Mouse (Mus musculus) frontal cortex, postnatal 25 days (tissue): ENCODE measurements around the gene Spint1.

ENCODE experiments used
- DNase-seq, 2 experiments: peaks; one replicate each; pipeline ENCODE4 v3.0.0; 2022; ENCODE audit warnings: low spot score in 2 of 2

Gene Spint1

DNA sequence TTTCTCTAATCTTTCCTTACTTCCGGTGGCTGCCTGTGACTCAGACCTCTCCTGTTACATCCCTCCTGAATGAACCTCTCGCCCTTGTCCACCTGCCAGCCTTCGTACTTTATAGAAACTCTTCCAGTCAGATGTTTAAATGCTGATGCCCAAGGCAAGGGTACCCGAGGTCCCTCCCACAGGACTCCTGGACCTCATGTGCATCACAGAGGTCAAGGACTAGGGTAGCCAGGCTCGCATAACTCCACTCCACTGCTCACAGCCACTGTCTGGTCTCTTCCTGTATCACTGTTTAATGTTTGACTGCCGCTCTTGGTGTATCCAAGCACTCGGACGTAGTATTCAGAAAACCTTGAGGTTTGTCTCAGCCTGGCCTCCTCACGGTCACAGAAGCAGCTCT, 5.4 kb downstream of the Spint1 start:
- DNase-seq: no peak

DNA sequence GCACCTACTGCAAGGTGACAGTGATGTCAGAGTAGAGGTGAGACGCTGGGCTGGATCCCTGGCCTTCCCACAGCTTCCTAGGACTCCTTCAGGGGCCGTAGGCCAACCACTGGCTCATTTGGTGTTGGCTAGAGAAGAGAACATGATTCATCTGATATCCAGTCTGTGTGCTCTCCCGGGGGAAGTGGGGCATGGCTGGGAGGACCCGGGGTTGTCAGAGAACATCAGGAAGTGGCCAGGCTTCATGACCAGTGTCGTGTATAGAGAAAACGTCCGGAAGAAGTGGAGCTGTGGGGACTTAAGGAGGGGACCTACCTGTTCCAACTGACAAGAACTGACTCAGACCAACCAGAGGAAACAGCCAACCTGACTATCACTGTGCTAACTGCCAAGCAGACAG, 8.1 kb downstream of the Spint1 start:
- no peak for DNase-seq

DNA sequence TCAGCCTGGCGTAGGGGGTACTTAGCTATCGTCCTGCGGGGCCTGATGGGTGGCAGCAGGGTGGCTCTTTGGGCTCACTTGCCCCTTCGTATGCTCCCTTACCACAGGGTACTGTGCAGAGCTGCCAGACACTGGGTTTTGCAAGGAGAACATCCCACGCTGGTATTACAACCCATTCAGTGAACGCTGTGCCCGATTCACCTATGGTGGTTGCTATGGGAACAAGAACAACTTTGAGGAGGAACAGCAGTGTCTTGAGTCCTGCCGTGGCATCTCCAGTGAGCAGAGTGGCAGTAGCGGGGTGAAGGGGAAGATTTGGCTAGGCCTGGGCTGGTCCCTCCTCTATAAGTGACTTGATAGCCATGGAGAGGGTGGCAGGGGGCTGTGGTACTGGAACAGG, 10.7 kb downstream of the Spint1 start:
- no peak for DNase-seq

DNA sequence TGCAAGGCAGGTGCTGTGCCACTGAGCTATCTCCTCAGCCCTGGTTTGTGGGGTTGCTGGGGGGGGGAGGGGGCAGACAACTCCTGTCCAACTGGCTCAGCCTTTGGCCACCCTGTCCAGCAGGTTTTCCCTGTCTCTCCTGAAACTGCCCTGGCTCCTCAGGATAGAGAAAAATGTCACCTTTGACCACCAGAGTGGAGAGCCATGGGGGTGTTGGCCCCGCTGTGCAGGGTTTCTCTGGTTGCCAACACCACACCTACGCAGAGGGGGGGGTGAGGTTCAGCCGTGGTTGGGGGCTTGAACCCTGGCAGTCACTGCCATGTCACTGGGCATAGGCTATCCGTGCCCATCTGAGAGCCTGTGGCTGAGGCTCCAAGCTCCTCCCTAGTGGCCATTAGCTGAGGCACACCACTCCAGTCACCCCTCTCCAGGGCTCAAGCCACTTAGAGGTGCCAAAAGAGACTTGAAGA, 12.5 kb downstream of the Spint1 start:
- DNase-seq: no peak

DNA sequence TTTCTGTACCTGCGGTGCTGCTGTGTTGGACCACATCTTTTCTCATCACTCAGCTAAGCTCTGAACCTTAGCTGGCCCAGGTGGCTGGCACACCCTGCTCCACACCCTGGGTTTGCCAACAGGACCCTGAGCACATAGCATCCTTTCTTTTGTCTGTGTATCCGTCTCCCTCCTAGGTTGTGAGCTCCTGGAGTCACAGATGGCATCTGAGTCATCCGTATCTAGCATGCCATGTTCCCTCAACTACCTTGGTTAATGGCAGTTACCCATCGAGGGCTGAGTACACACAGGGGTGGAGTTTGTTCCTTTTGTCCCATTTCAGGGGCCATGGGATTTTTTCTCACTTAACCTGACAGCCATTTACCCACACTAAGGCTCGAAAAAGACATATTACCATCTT, 13.2 kb downstream of the Spint1 start:
- DNase-seq: no peak

DNA sequence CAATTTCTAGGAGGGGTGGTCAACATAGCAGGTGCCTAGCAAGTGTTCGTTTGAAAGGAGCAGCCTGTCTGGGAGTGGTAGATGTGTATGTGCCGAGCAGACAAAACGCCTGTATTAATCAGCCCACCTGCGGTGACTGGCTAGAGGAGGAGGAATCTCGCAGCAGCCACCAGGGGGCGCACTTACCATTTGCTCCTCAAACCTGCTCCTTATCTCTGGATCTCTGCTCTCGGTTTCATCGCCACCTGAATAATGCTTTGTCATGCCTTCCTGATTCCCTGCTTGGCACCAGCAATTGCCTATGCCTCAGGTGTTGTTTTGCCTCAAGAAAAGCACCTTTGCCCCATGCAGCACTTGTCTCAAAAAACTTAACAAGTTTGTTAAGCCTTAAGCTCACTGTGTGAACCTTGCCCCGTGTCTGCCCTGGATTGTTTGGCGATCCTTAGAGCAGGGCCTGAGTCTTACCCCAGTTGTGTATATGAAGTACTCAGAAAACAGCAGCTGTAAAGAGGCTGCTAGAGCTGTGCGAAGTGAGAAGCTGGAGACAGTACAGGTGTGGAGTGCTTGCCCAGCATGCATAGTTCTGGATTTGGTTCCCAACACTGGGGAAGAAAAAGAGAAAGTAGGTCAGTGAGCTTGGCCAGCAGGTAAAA, 13.8 kb downstream of the Spint1 start:
- DNase-seq: peak; percentile 63 to 73

DNA sequence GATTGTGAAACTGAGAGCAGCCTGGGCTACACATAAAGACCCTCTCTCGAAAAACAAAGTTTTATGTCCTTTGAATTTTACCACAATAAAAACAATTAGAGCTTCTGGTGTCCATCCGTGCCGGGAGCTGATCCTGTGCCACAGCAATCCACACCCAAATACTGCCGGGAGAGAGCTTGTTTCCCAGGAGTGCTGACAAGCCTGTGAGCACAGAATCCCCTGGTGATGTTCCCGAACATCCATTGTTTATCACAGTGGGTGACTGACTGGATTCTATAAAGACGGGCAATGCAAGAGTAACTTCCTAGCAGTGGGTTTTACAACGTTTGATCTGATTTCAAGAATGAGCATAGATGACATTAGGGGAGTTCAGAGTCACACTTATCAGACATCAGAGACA, 17.8 kb downstream of the Spint1 start:
- no peak for DNase-seq

DNA sequence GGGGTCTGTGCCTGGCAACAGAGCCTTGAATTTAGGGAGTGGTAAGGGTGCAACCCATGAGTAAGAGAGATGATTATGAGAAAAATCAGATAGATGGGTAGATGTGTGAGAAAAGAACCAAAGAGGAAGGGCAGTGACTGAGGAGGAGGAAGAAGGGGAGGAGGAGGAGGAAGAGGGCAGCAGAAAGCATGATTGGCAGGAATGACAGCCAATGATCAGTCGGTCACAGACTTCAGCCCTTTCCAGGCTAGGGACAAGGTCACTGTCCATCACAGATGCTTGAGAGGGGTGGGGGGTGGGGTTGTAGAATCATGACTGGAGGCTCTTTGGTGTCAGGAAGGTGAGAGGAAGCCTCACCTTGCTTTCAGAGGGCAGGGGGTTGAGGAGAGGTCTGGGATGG, 23.4 kb downstream of the Spint1 start:
- no peak for DNase-seq

DNA sequence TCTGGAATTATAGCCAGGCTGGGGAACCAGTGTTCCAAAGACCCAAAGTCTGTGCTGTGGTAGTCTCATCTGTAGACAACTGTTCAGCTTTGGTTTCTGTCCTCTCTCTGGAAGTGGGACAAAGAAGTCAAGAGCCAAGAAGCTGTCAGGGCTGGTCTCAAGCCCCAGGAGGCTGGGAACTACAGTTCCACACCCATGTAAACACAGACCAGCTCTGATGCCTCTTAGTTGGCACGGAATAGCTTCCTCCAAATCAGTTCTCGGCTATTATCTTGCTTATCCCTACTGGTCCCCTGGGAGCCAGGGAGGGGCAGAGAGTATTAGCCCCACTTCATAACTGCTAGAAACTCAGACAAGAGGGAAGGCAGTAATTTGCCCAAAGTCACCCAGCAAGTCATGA, 24.2 kb downstream of the Spint1 start:
- no peak for DNase-seq

DNA sequence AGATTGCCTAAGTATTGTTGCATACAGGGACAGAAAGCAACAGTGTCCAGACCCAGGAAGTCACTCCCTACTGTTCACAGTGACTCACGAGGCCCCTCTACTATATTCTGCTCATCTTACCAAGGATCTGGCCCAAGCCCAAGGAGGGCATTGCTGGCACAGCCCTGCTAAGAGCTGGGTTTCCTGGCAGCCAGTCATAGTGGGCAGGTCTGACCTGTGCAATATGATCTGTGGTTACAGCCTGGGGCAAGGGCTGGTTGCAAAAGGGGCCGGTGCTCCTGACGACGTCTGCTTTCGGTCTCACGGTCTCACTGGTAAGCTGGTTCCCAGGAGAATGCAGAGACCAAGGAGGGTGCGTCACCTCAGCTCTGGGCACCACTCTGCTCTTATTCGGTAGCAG, 25.8 kb downstream of the Spint1 start:
- no peak for DNase-seq

DNA sequence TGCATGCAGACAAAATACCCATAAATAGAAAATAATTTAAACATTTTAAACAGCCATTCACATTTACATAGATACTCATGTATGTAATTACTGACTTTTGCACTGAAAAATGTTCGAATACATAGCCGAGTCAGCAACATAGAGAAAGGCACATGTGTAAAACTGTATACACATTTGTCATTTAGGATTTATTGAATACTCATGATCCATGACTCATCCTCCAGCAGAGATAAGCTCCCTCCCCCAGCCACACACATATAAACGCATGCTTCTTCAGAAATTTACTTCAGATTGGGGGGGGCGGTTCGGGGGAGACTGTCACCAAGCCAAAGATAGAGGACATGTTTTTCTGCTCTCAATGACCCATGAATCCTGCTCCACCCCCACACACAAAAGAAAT, 26.7 kb downstream of the Spint1 start:
- no peak for DNase-seq

DNA sequence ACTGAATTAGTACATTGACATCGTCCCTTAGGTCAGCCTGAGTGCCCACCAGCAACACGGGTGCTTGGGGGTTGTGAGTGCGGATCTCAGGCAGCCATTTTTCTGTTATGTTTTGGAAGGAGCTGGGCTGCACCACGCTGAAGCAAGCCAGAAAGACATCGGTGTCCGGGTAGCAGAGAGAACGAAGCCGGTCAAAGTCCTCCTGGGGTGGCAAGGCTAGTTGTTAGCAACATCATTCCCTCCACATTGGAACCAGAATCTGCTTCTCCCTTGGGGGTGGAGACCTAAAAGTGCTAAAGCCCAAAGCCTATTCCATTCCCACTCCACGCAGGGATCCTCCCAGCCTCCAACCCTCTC, 33.1 kb downstream of the Spint1 start:
- DNase-seq: no peak

DNA sequence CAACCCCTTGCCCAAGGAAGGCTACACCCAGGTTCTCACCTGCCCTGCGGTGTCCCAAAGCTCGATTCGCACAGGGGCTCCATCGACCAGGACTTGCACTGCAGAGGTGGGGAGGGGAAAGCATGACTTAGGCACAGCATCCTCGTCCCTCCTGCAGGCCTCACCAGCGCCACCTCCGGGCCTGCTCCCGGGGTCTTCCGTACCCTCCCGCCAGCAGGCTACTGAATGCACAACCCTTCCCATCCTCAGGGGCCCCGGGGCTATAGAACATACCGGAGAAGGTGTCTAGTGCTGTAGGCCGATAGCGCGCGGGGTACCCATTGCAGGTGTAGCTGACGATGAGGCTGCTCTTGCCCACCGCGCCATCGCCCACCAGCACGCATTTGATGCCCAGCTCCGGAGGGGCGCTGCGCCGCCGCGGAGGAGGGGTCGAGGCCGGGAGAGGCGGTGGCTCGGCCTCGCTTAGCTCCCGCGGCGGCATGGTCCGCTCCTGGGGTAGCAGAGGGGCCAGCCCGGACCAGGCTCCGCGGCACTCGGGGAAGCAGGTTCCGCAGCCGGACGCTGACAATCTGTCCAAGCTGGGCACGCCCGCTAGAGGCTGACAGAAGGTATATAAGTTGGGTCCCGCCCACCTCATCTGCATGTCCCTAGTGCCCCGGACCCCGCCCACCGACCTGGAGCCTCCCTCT, 33.6 kb downstream of the Spint1 start, which contains the start of gene Rhov:
Gene Rhov, minus strand, starts transcription at position 630 of the 689 bp plus-strand sequence.
- peak; percentile 39 to 42 for DNase-seq

DNA sequence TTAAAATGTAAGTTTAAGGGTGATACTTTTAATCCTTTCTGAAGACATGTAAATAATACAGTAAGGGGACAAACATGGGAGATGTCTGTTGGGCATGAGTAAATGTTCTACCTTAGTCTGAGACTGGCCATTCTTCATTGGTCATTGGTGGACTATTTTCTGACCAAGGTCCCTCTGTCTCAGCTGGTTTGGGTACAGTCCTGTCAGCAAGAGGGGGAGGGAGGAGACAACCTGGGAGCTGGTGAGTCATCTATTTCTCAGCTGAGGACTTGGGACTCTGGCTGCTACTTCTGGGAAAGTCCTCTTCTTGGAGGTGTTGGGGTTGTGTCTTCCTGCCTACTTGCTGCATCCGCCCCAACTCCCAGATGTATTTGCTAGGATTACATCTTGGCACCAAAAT, 37.0 kb downstream of the Spint1 start:
- no peak for DNase-seq

DNA sequence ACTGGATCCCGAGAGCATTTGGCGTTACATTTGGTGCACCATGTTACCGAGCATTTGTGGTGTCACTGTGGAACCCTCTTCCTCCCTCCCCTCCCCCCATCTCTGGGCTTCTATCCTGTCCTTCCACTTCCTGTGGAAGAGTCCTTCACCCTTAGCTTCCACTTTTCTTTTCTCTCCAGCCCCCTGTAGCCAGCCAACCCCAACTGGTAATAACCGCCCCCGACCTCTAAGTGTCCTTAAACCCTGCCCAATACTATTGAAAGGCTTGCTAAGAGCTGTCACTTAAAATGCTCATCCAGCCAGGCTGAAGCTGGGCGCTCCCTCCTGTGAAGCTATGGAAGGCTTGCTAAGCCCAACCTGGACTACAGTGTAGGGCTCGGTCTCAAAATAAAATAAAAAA, 39.8 kb downstream of the Spint1 start:
- no peak for DNase-seq

DNA sequence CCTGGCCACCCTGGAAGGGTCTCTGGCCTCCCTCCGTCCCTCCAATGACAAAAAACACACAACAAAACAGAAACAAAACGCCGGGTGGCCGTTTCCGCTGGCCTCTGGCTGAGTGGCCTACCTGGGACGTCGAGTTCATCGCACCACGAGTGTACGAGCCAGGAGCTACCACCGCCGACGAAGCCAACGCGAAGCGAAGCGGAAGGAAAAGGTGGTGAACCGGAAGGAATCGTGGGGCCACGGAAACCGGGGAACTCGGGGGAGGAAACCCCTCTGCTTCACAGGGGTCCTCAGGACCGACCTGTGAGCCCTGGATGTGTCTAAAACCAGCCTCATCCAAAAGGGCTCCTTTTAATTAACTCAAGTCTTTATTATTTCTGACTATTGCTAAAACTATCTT, 40.6 kb downstream of the Spint1 start:
- no peak for DNase-seq

DNA sequence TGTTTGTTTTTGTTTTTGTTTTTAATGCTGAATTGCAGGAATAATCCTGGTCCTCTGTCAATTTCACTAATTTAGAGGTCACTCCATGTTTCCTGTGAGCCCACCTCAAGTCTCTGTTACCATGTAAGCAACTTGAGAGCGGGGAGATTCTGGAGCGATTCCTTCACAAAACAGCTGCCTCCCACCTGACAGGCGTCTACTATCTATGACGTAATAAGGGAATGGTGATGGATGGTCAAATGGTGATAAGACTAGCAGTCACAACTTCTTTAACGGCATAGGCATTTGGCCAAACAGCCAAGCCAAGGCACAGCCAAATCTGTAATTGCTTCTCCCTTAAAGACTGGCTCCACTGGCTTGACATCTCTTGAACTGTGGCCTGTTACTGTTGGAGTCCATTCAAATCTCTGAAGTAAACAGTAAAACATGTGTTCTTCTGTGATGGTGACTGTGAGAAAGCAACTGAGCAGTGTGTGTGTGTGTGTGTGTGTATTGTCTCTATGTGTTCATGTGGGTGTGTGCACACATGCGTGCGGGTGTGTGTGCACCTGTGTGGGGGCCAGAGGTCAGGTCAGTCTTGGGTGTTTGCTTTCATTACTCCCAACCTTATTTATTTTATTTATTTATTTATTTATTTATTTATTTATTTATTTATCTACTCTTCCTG, 44.9 kb downstream of the Spint1 start:
- no peak for DNase-seq

DNA sequence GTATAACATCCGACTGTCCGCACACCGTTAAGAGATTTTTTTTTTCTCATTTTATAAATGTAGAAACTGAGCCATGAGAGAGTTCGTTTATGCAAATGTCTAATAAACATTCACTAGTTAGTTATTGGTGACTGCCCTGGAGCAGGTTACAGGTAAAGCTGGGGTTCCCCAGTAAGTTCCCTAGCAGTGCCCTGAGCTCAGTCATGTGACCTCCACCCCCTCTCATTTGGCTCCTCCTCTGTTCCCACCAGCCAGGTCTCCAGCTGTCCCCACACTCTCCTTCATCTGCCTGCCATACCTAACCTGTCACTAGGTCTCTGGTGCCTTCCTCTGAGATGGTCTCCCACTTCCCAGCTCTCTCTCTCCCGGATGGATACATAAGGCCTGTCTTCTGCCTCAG, 50.2 kb downstream of the Spint1 start:
- no peak for DNase-seq

DNA sequence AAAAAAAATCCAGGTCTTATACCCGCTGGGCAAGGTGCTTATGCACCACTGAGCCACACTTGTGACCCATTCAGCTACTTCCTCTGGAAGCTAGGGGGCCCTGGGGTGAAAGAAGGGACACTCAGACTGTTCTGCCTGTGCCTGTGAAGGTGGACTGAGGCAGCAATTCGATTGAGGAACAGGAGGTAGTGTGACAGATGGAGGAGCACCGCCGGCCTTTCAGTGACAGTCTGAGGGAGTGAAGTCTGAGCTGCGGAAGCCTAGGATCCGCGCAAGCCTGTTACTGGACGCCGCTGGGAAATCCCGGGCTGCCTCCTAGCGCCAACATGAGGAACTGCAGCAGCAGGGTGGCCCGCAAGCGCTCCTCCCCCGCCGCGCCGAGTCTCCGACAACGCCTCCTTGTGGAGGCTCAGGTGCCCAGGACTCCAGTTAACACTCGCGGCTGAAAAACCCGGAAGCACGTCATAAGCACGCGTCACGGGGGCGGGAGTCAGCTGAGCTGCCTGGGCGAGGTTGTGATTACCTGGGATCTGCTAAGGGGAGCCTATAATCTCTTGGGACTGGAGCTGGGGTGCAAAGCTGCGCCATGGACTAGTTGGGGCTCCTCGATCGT, 51.2 kb downstream of the Spint1 start, which contains the start of gene Vps18:
Gene Vps18, plus strand, starts transcription at position 471 of the 613 bp plus-strand sequence.
- peak; percentile 94 to 99 for DNase-seq

DNA sequence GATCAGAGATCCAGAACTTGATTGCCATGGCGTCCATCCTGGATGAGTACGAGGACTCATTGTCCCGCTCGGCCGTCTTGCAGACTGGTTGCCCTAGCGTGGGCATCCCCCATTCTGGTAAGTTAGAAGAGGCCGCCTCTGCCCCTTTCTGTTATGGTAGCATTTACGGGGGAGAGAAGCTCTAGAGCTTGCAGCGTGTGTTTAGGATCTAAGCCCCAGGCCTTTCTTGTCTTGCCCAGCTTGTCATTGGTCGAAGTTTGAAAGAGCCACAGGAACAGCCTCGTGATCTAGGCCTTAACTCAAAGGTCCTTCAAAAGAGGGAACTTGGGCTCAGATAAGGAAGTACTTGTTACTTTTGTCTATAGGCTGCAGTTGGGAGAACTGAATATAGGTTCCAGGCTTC, 51.9 kb downstream of the Spint1 start:
- DNase-seq: no peak

DNA sequence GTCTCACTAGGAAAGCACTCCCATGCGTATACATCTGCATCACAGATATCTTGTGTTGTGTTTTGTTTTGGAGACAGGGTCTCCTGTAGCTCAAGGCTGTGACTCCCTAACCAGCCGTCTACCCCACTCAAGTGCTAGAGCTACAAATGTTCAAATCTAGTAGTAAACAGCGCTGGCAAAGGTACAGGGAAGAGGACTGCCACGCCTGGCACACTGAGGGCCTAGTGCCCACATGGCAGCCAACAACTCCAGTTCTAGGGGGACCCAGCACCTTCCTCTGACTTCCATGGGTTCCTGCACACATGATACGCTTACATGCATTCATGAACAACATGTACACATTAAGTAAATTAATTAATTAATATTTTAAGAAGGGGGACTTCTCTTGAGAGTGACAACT, 55.1 kb downstream of the Spint1 start:
- no peak for DNase-seq

DNA sequence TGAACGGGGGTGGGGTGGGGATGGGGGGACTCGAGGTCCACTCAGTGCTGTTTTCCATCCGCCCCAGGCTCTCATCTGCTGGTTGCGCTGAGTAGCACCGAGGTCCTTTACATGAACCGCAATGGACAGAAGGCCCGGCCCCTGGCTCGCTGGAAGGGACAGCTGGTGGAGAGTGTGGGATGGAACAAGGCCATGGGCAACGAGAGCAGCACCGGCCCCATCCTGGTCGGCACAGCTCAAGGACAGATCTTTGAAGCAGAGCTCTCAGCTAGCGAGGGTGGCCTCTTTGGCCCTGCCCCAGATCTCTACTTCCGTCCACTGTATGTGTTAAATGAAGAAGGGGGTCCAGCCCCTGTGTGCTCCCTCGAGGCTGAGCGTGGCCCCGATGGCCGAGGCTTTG, 55.7 kb downstream of the Spint1 start:
- no peak for DNase-seq

DNA sequence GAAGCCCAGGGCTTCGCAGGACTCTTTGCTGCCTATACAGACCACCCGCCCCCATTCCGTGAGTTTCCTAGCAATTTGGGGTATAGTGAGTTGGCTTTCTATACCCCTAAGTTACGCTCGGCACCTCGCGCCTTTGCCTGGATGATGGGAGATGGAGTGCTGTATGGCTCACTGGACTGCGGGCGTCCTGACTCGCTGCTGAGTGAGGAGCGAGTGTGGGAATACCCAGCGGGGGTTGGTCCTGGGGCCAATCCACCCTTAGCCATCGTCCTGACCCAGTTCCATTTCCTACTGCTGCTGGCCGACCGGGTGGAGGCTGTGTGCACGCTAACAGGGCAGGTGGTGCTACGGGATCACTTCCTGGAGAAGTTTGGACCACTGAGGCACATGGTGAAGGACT, 56.1 kb downstream of the Spint1 start:
- no peak for DNase-seq
